Mouse (Mus musculus) intestine, postnatal 0 days (tissue): Measurements from ENCODE around the gene Hspa12a. TPM values are rescaled to one million over a fixed set of nuclear protein-coding genes. Genes with fewer than 3 reads are reported as not detected.

ENCODE experiments used
- ATAC-seq: fragments of 200-750 bp; cut with Nextera tagmentation; 2 replicates; pipeline ENCODE4 v1.8.0; 2017; ENCODE audit warnings: mild to moderate bottlenecking, moderate TSS enrichment, moderate library complexity
- H3K27ac ChIP-seq: fragments of 300-500 bp; sonication (generic); 2 replicates; pipeline ENCODE4 v1.5.1; 2014; ENCODE audit warnings: mild to moderate bottlenecking, low read depth, low read length, moderate library complexity
- H3K27me3 ChIP-seq: fragments of 300-500 bp; sonication (generic); replicated peaks from 2 replicates; pipeline ENCODE4 v1.6.1; 2014; ENCODE audit warnings: low read length, mixed read lengths; ENCODE audit not compliant: control insufficient read depth, insufficient read depth
- H3K36me3 ChIP-seq: fragments of 300-500 bp; sonication (generic); 2 replicates; pipeline ENCODE4 v1.6.1; 2014; ENCODE audit warnings: mild to moderate bottlenecking, moderate library complexity; ENCODE audit not compliant: control insufficient read depth, insufficient read depth
- H3K4me1 ChIP-seq: fragments of 300-500 bp; sonication (generic); replicated peaks from 2 replicates; pipeline ENCODE4 v1.6.1; 2014; ENCODE audit warnings: antibody characterized with exemption, low read length, mixed read lengths; ENCODE audit not compliant: control insufficient read depth, insufficient read depth
- H3K4me2 ChIP-seq: fragments of 300-500 bp; sonication (generic); replicated peaks from 2 replicates; pipeline ENCODE4 v1.6.1; 2014; ENCODE audit warnings: low read depth, mild to moderate bottlenecking, moderate library complexity
- H3K4me3 ChIP-seq: fragments of 300-500 bp; sonication (generic); 2 replicates; pipeline ENCODE4 v1.5.1; 2014; ENCODE audit warnings: low read depth, low read length
- H3K9ac ChIP-seq: fragments of 300-500 bp; sonication (generic); 2 replicates; pipeline ENCODE4 v1.6.1; 2014; ENCODE audit warnings: mild to moderate bottlenecking, low read depth, low read length
- H3K9me3 ChIP-seq: fragments of 300-500 bp; sonication (generic); 2 replicates; pipeline ENCODE4 v1.6.1; 2016; ENCODE audit warnings: mixed run types; ENCODE audit not compliant: control insufficient read depth
- CTCF ChIP-seq: sonication (generic); IDR thresholded peaks from 2 replicates; pipeline ENCODE4 v1.5.1; 2016; ENCODE audit warnings: low read depth, mild to moderate bottlenecking, control low read depth, antibody characterized with exemption, moderate library complexity
- WGBS: fragments of 180-500 bp; shearing (Covaris S2); extraction: QIAGEN DNeasy Blood & Tissue Kit; methylation state at CpG from one replicate; pipeline ENCODE4 v1.1.7; 2014; 5-methylcytosine and 5-hydroxymethylcytosine counted together
- polyA plus RNA-seq: library from polyadenylated mRNA; unstranded; fragments of >200 nt; fragmentation: Nextera tagmentation; extraction: Ambion mirVana; gene quantifications from 2 replicates; pipeline ENCODE4 v1.2.1, GENCODE M21; 2015

Hspa12a gene
- polyA plus RNA-seq, 1 experiment from 2014 or later, result 3.6 TPM

GRCm38 (mm10) chr19:58859357-58859756, 84.1 kb downstream of the Hspa12a start:
- Histone ChIP-seq H3K27ac (no peak overlapping the region), H3K4me3 (peak overlapping the region; percentile 55), H3K9me3 (no peaks in the 10 kb centered on the region), H3K9ac (no peak overlapping the region), H3K27me3 (no peaks in the 10 kb centered on the region; the same call in 1 of the 2 replicates), H3K4me1 (peaks cover 10% of the 10 kb centered on the region; the same call in 1 of the 2 replicates), H3K4me2 (peak overlapping the region; percentile 86), H3K36me3 (no peaks in the 10 kb centered on the region)
- TF ChIP-seq CTCF, result no peak
- ATAC-seq, result no peak
- 41% methylated on average over 6 of the region's 6 CpGs for WGBS

GRCm38 (mm10) chr19:58856129-58856855, 87.2 kb downstream of the Hspa12a start:
- no peak for ATAC-seq
- no peaks in the 10 kb centered on the region; the same call in 1 of the 2 replicates for H3K27me3 ChIP-seq
- H3K9ac ChIP-seq, result no peak overlapping the region
- no peak overlapping the region for H3K4me3 ChIP-seq
- TF ChIP-seq CTCF, result no peak
- no peaks in the 10 kb centered on the region for H3K9me3 ChIP-seq
- H3K4me1 ChIP-seq, result peaks cover 17% of the 10 kb centered on the region
- no peak overlapping the region for H3K27ac ChIP-seq
- WGBS, result 84% methylated on average over 9 of the region's 9 CpGs
- H3K36me3 ChIP-seq, result no peaks in the 10 kb centered on the region
- H3K4me2 ChIP-seq, result no peak overlapping the region

DNA sequence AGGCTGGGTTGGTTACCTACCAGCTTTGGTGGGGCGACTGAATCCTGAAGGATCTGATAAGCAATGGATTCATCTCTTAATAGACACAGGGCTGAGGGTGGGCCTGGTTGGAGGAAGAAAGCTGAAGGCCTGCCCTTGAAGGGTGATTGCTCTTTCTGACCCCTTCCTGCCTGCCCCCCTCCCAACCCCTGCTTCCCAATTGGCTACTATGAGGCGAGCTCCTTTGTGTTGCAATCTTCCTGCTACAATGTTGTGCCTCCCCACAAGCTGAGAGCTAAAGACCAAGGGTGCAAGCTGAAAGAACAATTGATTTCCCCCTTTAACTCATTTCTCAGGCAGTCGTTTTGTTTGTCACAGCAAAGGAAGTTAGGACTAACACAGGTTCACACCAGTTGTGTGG, 88.6 kb downstream of the Hspa12a start:
- TF ChIP-seq CTCF, result no peak
- Histone ChIP-seq H3K27ac (no peak overlapping the region), H3K9ac (no peak overlapping the region), H3K4me2 (no peak overlapping the region), H3K9me3 (no peaks in the 10 kb centered on the region), H3K36me3 (no peaks in the 10 kb centered on the region), H3K27me3 (no peaks in the 10 kb centered on the region; the same call in 1 of the 2 replicates), H3K4me3 (no peak overlapping the region), H3K4me1 (peaks cover 14% of the 10 kb centered on the region)
- 67% methylated on average over 3 of the region's 3 CpGs for WGBS
- ATAC-seq, result no peak

- ATAC-seq, result 0 out of 2 replicates have a peak, but pooled peaks have one; percentile 16
- WGBS, result 31% methylated on average over 10 of the region's 10 CpGs
- Histone ChIP-seq H3K27me3 (no peaks in the 10 kb centered on the region), H3K4me1 (peaks cover 11% of the 10 kb centered on the region), H3K27ac (no peak overlapping the region), H3K36me3 (no peaks in the 10 kb centered on the region), H3K9me3 (no peaks in the 10 kb centered on the region), H3K4me3 (no peak overlapping the region), H3K9ac (no peak overlapping the region), H3K4me2 (no peak overlapping the region)
- no peak for TF ChIP-seq CTCF
Observed at GRCm38 (mm10) chr19:58853036-58853735, 90.3 kb downstream of the Hspa12a start.

- no peak overlapping the region for H3K4me2 ChIP-seq
- no peaks in the 10 kb centered on the region for H3K9me3 ChIP-seq
- no peak overlapping the region for H3K4me3 ChIP-seq
- H3K4me1 ChIP-seq, result peaks cover 11% of the 10 kb centered on the region
- peak; percentile 87 for ATAC-seq
- no peaks in the 10 kb centered on the region for H3K27me3 ChIP-seq
- H3K36me3 ChIP-seq, result no peaks in the 10 kb centered on the region
- H3K27ac ChIP-seq, result peak overlapping the region; percentile 68; the same call in 1 of the 2 replicates
- no peak overlapping the region for H3K9ac ChIP-seq
- no peak for TF ChIP-seq CTCF
- WGBS, result 30% methylated on average over 7 of the region's 7 CpGs
Observed at GRCm38 (mm10) chr19:58850719-58851466, 92.6 kb downstream of the Hspa12a start.
